Mouse (Mus musculus) C2C12 (cell line): ENCODE measurements around the gene Copb1. TPM values are rescaled to one million over a fixed set of nuclear protein-coding genes. Genes with fewer than 3 reads are reported as not detected.

Experiments
- H3K27me3 ChIP-seq: one replicate; pipeline ENCODE4 v1.6.1; 2011; ENCODE audit not compliant: control insufficient read depth, insufficient read depth, insufficient read length
- H3K36me3 ChIP-seq: one replicate; pipeline ENCODE4 v1.6.1; 2011; ENCODE audit not compliant: control insufficient read depth, insufficient read depth
- H3K4me3 ChIP-seq: one replicate; pipeline ENCODE4 v1.5.1; 2011; ENCODE audit warnings: mild to moderate bottlenecking, control low read depth; ENCODE audit not compliant: poor library complexity, insufficient read depth, severe bottlenecking
- H3K79me2 ChIP-seq: one replicate; pipeline ENCODE4 v1.6.1; 2011; ENCODE audit not compliant: control insufficient read depth, insufficient read depth
- H3K79me3 ChIP-seq: one replicate; pipeline ENCODE4 v1.6.1; 2011; ENCODE audit warnings: low read depth, control low read depth
- H3ac ChIP-seq: one replicate; pipeline ENCODE3; 2011; ENCODE audit warnings: low read depth; ENCODE audit not compliant: control insufficient read depth, insufficient read length
- CEBPB ChIP-seq: IDR thresholded peaks from one replicate; pipeline ENCODE4 v1.6.1; 2011; ENCODE audit warnings: low read depth, mild to moderate bottlenecking, control low read depth, moderate library complexity
- CTCF ChIP-seq: IDR thresholded peaks from one replicate; pipeline ENCODE4 v1.5.1; 2011; ENCODE audit not compliant: control insufficient read depth, insufficient read depth, insufficient read length
- FOSL1 ChIP-seq: IDR thresholded peaks from one replicate; pipeline ENCODE4 v1.8.0; 2011; ENCODE audit warnings: mild to moderate bottlenecking, low read length; ENCODE audit not compliant: poor library complexity, insufficient read depth, severe bottlenecking
- MAX ChIP-seq: IDR thresholded peaks from one replicate; pipeline ENCODE4 v1.6.1; 2011; ENCODE audit warnings: mild to moderate bottlenecking, control low read depth
- MYOD1 ChIP-seq: IDR thresholded peaks from one replicate; pipeline ENCODE4 v1.6.1; 2011; ENCODE audit warnings: low read depth; ENCODE audit not compliant: control insufficient read depth, insufficient read length
- MYOG ChIP-seq: IDR thresholded peaks from one replicate; pipeline ENCODE4 v1.6.1; 2011; ENCODE audit not compliant: control insufficient read depth, insufficient read length; ENCODE audit errors: extremely low read depth
- USF1 ChIP-seq: IDR thresholded peaks from one replicate; pipeline ENCODE4 v1.6.1; 2011; ENCODE audit warnings: low read depth, mild to moderate bottlenecking, control low read depth, moderate library complexity
- polyA plus RNA-seq: library from polyadenylated mRNA; unstranded; fragments of >200 nt; fragmentation: generic; extraction: Trizol; gene quantifications from one replicate; pipeline ENCODE4 v1.2.1, GENCODE M21; 2012; ENCODE audit warnings: missing spikeins

The Copb1 gene
- polyA plus RNA-seq, 1 experiment = 53.9 TPM

DNA sequence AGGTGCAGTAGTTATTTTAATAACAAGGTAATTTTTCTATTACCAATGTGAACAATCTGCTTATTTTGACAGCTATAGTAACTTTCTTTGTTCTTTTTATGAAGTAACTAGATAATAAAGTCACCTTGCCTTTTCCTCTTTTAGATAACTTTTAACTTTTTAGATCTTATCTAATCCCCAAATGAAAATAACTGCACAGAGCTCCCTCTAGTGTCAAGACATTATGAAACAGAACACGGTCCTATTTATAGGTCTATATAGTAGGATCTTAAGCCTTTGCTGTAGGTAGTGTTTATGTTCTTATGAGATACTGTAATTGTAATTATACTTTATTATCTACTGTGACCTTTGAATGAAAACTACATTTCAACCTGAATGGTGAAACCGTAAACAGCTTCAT is 41.0 kb downstream of the Copb1 start:
- H3K36me3 ChIP-seq = peaks cover 23% of the 10 kb centered on the region
- H3K79me3 ChIP-seq = no peaks in the 10 kb centered on the region
- H3K4me3 ChIP-seq = no peak overlapping the region
- H3K79me2 ChIP-seq = no peaks in the 10 kb centered on the region
- no peaks in the 10 kb centered on the region for H3K27me3 ChIP-seq
- no peak for TF ChIP-seq MYOD1
- TF ChIP-seq FOSL1 = no peak
- no peak for TF ChIP-seq USF1
- TF ChIP-seq CTCF = no peak
- no peak for TF ChIP-seq CEBPB
- TF ChIP-seq MYOG = no peak
- no peak for TF ChIP-seq MAX
- H3ac ChIP-seq = no peak overlapping the region

DNA sequence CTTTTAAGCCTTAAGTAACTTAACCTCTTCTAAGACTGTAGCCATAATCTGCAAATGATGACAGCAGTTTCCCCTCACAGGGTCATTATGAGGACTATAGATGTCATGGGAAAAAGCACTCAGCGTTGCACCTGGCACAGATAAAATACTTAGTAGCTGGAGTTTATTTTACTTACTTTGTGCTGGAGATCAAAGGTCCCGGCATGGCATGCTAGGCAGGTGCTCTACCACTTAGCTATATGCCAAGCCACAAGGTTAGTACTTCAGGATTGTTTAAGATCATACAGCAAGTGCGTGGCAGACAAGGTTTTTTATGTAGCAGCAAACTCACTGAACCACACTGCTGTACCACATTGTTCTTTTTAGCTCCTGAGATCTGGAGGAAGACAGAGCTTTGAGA is 43.9 kb downstream of the Copb1 start:
- Histone ChIP-seq H3ac (no peak overlapping the region), H3K27me3 (no peaks in the 10 kb centered on the region), H3K79me3 (no peaks in the 10 kb centered on the region), H3K36me3 (peaks cover 11% of the 10 kb centered on the region), H3K79me2 (no peaks in the 10 kb centered on the region), H3K4me3 (no peak overlapping the region)
- TF ChIP-seq MYOG (no peak), CTCF (no peak), CEBPB (no peak), MAX (no peak), USF1 (no peak), FOSL1 (no peak), MYOD1 (no peak)

DNA sequence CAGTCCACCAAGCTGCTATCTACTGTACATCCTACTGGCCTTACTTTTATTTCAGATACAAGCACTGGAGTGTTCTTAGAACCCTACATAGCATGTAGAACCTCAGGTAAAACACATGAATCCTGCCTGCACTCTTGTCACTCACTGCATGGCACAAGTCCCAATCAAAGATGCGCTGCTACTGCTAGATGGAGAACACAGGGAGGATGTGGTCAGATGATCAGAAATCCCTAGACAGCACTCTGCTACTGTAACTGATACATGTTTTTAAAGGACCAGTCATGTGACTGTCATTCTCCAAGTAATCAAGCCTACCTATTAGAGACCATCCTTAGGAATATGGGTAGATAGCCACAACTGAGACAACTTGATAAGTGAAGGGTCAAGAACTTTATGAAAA is 44.7 kb downstream of the Copb1 start:
- Histone ChIP-seq H3K79me3 (no peaks in the 10 kb centered on the region), H3K79me2 (no peaks in the 10 kb centered on the region), H3K36me3 (peaks cover 7% of the 10 kb centered on the region), H3K4me3 (no peak overlapping the region), H3K27me3 (no peaks in the 10 kb centered on the region), H3ac (no peak overlapping the region)
- no peak for TF ChIP-seq CEBPB
- no peak for TF ChIP-seq MYOD1
- TF ChIP-seq FOSL1 = no peak
- TF ChIP-seq MAX = no peak
- no peak for TF ChIP-seq MYOG
- no peak for TF ChIP-seq USF1
- no peak for TF ChIP-seq CTCF

DNA sequence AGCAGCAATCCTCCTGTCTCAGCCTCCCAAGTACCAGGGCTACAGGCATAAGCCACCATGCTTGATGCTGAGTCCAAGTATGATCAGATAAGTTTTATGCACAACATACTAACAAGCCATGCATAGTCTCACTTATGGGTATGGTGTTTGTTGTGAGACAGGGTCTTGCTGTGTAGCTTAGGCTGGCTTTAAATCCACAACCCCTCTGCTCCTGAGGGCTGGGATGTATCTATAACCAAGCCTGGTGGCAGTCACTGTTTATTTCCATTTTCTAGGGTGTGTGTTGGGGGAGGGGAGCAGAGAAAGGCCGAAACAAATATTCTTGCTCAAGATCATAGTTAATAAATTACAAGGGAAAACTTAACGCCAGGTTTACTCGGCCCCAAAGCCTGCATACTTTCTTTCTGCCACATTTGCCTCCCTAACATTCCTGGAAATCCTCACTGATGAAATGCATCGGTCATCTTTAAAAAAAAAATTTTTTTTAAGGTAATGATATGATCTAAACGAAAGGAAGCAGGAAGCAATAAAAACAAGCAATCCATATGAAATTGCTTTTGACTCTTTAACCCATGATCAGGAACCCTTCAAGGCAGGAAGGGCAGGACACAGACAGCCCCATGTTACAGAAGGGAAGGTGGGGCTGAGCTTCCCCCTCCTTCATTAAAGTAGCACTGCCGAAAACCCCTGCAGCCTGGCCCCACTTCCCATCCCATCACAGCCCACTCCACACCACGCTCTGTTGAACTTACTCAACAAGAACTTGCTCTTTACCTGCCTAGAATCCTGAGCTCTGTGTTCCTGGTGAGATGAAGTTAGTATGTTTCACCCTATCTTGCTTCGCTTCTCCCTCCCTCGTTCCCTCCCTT is 50.8 kb downstream of the Copb1 start:
- H3K79me2 ChIP-seq = no peaks in the 10 kb centered on the region
- no peaks in the 10 kb centered on the region for H3K36me3 ChIP-seq
- no peak overlapping the region for H3ac ChIP-seq
- H3K4me3 ChIP-seq = no peak overlapping the region
- no peaks in the 10 kb centered on the region for H3K79me3 ChIP-seq
- no peak for TF ChIP-seq CTCF
- TF ChIP-seq MAX = no peak
- no peak for TF ChIP-seq MYOD1
- TF ChIP-seq FOSL1 = no peak
- TF ChIP-seq CEBPB = no peak
- TF ChIP-seq USF1 = no peak
- no peak for TF ChIP-seq MYOG
- no peaks in the 10 kb centered on the region for H3K27me3 ChIP-seq

DNA sequence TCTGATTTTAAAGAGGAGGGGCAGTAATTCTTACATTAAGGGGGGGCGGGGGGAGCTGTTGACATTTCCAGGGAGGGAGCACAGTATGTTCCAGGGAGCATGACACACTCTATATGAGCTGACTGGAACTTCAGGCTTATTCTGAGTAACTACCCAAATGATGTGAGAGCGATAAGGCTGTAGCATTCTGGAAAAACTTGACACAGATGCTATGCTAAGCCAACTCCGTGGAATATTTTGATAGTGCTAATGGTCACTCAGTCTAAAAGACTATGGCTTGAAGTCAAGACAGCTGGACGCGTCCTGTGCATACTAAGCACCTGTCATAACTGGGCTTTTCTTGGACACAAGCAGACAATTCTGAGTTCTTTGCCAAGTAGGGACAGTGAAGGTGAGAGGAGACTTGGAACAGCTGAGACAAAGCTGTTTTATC is 51.5 kb downstream of the Copb1 start:
- no peak overlapping the region for H3ac ChIP-seq
- H3K4me3 ChIP-seq = no peak overlapping the region
- no peak for TF ChIP-seq MAX
- TF ChIP-seq MYOD1 = peak; percentile 30
- no peak for TF ChIP-seq USF1
- TF ChIP-seq MYOG = no peak
- H3K36me3 ChIP-seq = no peaks in the 10 kb centered on the region
- H3K79me3 ChIP-seq = no peaks in the 10 kb centered on the region
- H3K27me3 ChIP-seq = no peaks in the 10 kb centered on the region
- H3K79me2 ChIP-seq = no peaks in the 10 kb centered on the region

DNA sequence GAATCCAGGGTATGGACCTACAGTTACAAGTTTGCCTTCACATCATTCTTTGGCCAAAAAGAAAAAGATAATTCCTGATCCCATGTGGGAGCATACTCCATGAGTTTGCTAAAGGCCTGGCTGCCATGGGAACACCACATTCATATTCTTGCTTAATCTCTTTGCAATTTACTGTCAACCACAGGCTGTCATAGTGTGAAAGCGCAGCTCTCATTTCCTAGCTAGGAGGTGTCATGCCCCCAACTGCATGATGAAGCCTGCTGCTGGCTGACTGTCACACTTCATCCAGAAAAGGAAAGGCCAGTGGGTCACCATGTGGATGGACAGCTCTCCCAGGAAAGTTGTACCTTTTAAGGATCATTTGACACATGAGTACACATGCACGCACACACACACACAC is 53.9 kb downstream of the Copb1 start:
- Histone ChIP-seq H3K79me2 (no peaks in the 10 kb centered on the region), H3K79me3 (no peaks in the 10 kb centered on the region), H3K27me3 (no peaks in the 10 kb centered on the region), H3K4me3 (no peak overlapping the region), H3ac (no peak overlapping the region), H3K36me3 (no peaks in the 10 kb centered on the region)
- TF ChIP-seq CEBPB = no peak
- TF ChIP-seq MAX = no peak
- TF ChIP-seq MYOD1 = no peak
- no peak for TF ChIP-seq USF1
- no peak for TF ChIP-seq CTCF
- no peak for TF ChIP-seq FOSL1
- TF ChIP-seq MYOG = no peak
